Mouse (Mus musculus) B cell, adult (primary cell): ENCODE data around the gene Platr17. TPM values are rescaled to one million over a fixed set of nuclear protein-coding genes. Genes with fewer than 3 reads are reported as not detected.

Source experiments
- total RNA-seq: library from RNA; stranded (reverse); gene quantifications from 4 replicates; pipeline ENCODE4 v1.2.4, GENCODE M21; 2023; ENCODE audit not compliant: inconsistent age

Gene Platr17
- 0.90 to 0.93 TPM in 2 of 4 replicates, not detected in the others for total RNA-seq

DNA sequence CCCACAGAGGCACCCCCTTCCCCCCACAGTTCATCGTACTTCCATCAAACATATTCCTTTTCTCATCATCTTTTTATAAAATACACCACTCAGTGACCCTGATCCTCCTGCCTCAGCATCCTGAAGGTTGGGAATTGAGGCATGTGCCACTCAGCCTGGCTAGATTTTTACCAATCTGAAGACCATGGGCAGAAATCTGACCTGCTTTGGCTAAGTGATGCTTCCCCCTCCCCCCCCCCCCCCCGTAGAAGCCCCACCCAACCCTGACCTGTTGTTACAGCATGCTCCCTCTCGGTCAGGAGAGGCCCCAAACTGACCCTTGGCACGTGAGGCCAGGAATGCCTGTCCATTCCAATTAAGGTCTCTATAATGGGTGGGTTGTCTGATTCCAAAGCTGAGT is at the start of gene Platr17:
Gene Platr17 (plus strand): TSS at position 301 of the 400 bp plus-strand sequence.

DNA sequence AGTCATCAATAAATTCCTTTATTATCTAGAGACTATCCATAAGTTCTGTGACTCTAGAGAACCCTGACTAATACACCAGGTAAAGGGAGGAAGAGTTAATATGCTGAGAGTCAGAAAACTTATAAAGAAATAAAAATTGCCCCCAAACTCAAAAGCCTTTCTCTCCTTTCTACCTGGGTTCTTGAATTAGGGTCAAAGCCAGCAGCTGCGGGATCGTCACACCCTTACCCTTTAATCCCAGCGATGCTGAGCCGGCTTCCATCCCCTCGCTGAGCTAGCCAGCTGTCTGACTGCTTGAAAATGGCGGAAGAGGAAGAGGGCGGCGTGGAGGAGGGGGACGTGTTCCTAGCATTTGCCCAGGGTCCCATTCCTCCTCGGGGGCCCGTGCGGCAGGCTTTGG is 31.4 kb upstream of the Platr17 start, which contains the start of gene Gm7029:
Gene Gm7029 (plus strand): TSS at position 301 of the 400 bp plus-strand sequence.

DNA sequence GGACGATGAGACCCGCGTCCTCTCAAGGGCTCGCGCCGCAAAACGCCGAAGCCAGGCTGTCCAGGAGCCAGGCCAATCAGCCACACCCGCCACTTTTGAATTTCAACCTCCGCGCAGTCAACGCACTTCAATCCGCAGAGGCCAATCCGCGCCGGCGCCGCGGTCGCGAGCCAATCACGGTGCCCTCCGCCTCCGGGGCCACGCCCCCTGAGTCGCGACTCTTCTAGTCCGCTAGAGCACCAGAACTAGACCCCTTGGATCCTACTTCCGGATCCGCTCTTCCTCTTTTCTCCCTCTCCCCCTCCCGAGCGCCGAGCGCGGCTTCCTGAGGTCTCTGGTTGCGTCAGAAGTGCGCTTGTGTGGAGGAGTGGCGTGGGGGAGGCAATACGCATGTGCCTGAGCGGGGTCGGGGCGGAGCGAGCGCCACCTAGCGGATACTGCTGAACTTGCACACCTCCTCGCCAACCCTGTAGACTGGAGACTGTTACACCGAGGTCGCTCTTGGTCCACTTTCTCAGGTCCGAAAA is 14.3 kb upstream of the Platr17 start, which contains the start of gene Kifc1:
Gene Kifc1 (minus strand): TSS at position 129 of the 527 bp plus-strand sequence.

DNA sequence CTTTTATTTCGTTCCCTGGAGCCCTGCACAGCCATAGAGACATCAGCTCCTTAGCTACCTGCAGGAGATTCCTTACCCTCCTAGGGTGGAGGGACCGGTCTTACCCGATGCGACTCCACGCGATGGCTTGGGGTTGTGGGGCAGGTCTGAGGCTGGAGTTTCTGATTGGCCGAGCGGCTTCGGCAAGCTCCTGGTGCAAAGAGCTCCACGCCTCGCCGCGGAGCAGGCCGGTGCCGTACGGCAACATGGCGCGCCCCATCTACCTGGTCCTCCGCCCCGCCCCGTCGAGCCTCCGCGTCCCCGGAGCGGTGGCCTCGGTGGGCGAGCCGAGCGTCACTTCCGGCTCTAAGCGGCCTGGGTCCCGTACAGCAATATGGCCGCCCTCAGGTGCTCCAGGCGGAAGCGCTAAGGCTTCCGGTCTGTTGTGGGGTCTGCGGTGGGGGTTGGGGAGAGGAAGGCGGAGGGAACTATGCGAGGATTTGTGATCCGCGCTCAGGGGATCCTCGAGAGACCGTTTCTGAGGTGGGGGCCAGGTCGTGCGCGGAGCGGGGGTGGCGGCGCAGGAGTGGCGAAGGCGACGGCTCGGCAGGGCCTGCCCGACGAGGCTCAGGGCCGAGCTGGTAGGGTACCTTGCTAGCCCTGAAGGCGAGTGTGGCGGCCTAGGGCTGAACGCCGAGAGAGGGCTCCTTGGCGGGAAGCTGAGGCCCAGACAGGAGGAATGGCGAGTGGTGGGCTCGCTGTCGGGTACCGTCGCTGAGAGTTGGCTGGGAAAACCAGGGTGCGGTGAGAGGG is 4.3 kb downstream of the Platr17 start, which contains the start of gene Daxx:
Gene Daxx (plus strand): TSS at position 338 of the 792 bp plus-strand sequence.

DNA sequence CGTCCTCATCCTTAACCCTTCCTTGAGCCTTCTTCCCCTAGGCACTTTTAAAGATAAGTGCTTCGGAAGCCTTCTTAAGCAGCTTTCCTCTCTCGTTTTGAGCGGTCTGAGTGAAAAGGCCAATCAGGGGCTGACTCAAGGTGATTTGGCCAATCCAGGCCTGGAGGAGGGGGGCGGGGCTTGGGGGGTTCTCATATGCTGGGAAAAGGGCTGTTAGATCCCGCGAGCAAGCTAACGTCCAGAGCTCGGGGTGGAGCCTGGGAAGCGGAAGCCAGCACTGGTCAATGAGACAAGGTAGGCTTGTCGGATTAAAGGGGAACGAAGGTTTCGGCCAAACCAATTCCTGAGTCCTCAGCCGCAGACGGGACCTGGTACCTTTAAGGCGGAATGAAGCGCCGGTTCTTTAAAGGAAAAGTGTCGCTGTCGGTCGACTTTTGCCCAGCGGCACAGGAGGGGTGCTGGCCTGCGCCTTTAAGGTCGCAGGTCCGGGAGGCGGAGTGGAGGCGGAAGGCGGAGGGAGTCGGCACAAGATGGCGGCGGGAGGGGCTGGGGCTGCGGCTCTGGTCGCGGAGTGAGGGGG is 10.8 kb downstream of the Platr17 start, which contains the start of the genes Tapbp and Zbtb22:
Gene Tapbp (plus strand): TSS at position 229 of the 580 bp plus-strand sequence.
Gene Zbtb22 (plus strand): TSS at position 234 of the 580 bp plus-strand sequence.

DNA sequence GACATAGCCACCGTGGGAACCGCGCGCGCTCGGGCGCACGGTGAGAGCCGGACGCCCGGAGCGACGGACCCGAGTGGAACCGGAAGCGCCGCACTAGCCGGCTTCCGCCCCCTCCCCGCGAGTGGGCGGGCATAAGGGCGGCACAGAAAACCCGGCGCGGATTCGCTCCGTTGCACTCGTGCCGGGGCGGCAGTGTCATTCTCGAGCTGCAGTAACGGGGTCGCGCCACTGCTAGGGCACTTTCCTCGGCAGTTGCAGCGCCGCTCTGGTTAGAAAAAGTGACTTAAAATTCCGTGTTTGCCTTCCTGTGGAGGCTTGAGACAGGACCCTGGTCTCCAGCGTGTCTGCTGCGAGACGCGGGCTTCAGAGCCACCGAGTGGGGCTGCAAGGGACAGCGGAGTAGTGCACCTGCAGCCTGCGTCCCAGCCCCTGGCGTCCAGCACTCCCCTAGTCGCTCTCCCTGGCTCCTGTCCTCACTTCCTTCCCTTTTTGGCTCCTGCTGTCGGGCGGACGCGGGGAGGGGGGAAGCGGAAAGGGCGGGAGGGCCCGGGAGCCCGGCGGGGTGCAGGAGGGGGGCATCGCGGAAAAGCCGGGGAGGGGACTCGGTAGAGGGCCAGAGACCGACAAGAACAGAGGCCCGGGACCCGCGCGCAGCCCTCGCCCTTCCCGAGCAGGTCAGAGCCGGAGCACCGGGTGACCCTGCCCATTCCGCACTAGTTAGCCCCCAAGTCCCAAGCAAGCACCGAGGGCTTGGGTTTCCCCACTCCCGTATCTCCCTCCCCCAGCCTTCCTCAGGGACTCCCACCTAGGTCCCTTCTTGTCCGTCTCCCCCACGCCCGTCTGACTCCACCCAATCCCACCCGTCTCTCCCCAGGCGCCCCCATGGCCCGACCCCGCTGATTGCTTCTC is 24.7 kb downstream of the Platr17 start, which contains the start of gene Rgl2:
Gene Rgl2 (plus strand): TSS at position 173 of the 909 bp plus-strand sequence.

DNA sequence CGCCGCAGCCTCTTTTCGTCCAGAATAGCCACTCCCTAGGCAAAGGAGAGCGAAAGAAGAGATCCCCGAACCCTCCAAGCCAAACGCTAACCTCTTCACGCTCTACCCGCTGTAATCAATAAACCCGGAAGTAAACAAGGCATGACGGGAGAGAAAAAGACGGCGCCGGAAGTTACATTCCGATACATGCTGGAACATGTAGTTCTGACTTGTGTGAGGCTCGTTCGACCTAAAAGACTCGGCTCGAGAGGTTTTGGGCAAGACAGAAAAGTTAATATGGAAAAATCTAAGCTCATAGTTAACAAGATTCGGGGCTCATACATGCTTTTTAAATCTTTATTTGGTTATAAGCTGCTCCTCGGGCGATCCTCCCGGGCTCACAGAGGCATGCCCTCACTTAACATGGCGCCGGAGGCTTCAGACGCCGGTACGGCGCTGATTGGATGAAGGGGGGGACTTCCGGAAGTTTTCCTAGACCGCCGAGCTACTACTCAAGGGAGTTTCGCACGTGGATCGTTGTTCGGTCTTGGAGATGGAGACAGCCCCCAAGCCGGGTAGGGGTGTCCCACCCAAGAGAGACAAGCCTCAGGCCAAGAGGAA is 35.4 kb downstream of the Platr17 start, which contains the start of the genes Pfdn6 and Wdr46:
Gene Pfdn6 (minus strand): TSS at position 138 of the 600 bp plus-strand sequence.
Gene Wdr46 (plus strand): TSS at position 455 of the 600 bp plus-strand sequence.

DNA sequence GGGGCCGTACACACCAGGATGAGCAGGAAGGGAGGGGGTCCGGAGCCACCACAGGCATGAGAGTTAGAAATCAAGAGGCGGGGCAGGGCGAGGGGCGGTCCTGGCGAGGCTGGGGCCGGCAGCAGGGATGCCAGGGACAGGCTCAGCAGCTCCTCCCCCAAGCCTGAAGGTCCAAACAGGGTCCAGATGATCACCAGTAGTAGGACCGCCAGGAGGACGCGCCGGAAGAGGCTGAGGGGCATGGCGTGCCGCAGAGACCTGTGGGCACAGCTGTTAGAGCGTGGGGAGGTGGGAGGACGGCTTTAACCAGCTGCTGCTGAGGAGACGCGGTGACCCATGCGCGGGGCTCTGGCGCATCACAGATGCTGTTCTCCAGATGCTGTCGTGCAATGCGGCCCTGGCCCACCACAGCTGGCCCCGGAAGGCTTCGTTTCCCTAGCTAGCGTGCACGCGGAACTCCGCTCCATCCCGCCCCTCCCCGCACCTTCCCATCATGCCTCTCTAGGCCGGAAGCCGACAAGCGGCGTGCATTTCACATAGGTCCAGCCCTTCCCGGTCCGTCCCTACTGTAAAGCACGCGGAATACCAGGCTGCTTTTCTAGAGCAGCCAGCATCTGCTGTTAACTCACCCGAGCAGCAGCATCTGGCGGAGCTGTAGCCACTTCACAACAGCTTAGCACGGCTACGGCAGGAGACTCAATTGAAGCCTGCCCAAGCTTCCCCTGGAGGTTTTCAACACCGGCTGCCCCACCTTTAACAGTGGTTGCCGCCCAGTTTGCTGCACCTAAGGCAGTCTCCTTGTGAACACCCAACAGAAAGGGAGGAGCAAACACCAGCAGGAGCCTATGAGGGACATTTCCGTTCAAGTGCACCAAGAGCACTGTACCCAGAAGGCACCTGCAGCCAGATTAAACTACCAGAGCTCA is 46.3 kb downstream of the Platr17 start, which contains the start of gene B3galt4:
Gene B3galt4 (minus strand): TSS at position 468 of the 926 bp plus-strand sequence.

DNA sequence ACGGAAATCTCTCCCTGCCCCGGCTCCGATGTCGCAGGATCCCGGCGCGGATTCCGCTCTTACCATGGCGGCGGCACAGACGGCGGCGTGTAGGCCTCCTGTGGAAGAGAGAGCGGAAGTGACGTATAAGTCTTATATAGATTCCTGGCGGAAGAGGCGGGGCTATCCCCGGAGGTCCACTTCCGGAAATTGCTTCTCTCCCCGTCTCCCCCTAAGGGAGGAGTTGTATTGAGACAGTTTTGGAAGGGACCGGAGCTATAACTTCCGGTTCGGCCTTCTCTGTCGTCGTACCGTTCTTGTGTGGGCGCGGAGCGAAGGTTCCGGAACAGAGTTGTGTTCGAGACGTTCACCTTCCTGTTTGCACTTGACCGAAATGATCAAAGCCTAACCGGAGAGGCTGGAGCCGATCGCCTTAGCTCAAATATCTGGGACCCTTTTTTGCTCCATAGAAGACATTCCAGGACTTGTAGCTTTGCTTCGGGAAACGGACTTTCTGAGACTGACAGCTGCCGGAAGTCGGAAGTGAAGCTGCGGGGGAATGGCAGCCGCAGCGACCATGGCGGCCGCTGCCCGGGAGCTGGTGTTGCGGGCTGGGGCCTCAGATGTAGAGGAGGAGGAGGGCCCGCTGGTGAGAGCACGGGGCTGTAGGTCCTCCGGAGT is 50.8 kb downstream of the Platr17 start, which contains the start of the genes Vps52 and Rps18:
Gene Vps52 (plus strand): TSS at position 258 of the 660 bp plus-strand sequence.
Gene Rps18 (minus strand): TSS at position 447 of the 660 bp plus-strand sequence.

Other genes starting within 250 kb of the Platr17 start
- 356 to 376 TPM (median 371 TPM) in 4 replicates for gene Hnrnpm, start 218.3 kb upstream of the Platr17 start, total RNA-seq
- gene March2, start 186.5 kb upstream of the Platr17 start, total RNA-seq, result 45.6 to 49.2 TPM (median 46.3 TPM) in 4 replicates
- 205 to 231 TPM (median 213 TPM) in 4 replicates for gene Rab11b, start 144.6 kb upstream of the Platr17 start, total RNA-seq
- gene Angptl4, start 123.3 kb upstream of the Platr17 start, total RNA-seq, result 0.24 to 1.2 TPM (median 0.64 TPM) in 4 replicates
- 1.9 to 3.7 TPM (median 2.4 TPM) in 4 replicates for gene Kank3, start 94.6 kb upstream of the Platr17 start, total RNA-seq
- gene Rps28, start 80.6 kb upstream of the Platr17 start, total RNA-seq, result 3,373 to 3,666 TPM (median 3,453 TPM) in 4 replicates
- gene Ndufa7, start 80.6 kb upstream of the Platr17 start, total RNA-seq, result 144 to 160 TPM (median 152 TPM) in 4 replicates
- gene Cd320, start 62.0 kb upstream of the Platr17 start, total RNA-seq, result 6.1 to 11.2 TPM (median 7.1 TPM) in 4 replicates
- gene Gm7029, start 31.3 kb upstream of the Platr17 start, total RNA-seq, result not detected in 4 replicates
- gene Kifc1, start 14.5 kb upstream of the Platr17 start, total RNA-seq, result 3.7 to 6.1 TPM (median 5.8 TPM) in 4 replicates
- gene Daxx, start 4.3 kb downstream of the Platr17 start, total RNA-seq, result 43.5 to 64.5 TPM (median 57.8 TPM) in 4 replicates
- 459 to 514 TPM (median 471 TPM) in 4 replicates for gene Tapbp, start 10.8 kb downstream of the Platr17 start, total RNA-seq
- 34.8 to 43.8 TPM (median 42.1 TPM) in 4 replicates for gene Zbtb22, start 10.8 kb downstream of the Platr17 start, total RNA-seq
- gene Rgl2, start 24.4 kb downstream of the Platr17 start, total RNA-seq, result 181 to 200 TPM (median 191 TPM) in 4 replicates
- gene Pfdn6, start 35.2 kb downstream of the Platr17 start, total RNA-seq, result 48.8 to 71.2 TPM (median 65.7 TPM) in 4 replicates
- 37.2 to 41.1 TPM (median 38.8 TPM) in 4 replicates for gene Wdr46, start 35.5 kb downstream of the Platr17 start, total RNA-seq
- 4.6 to 6.3 TPM (median 6.0 TPM) in 4 replicates for gene B3galt4, start 46.4 kb downstream of the Platr17 start, total RNA-seq
- 84.3 to 90.2 TPM (median 84.9 TPM) in 4 replicates for gene Vps52, start 50.7 kb downstream of the Platr17 start, total RNA-seq
- gene Rps18, start 50.9 kb downstream of the Platr17 start, total RNA-seq, result 1,477 to 1,581 TPM (median 1,522 TPM) in 4 replicates
- gene H2-K1, start 95.2 kb downstream of the Platr17 start, total RNA-seq, result 2,828 to 3,180 TPM (median 3,118 TPM) in 4 replicates
- gene Ring1, start 119.5 kb downstream of the Platr17 start, total RNA-seq, result 37.0 to 44.6 TPM (median 37.7 TPM) in 4 replicates
- gene H2-Ke6, start 122.9 kb downstream of the Platr17 start, total RNA-seq, result 116 to 159 TPM (median 139 TPM) in 4 replicates
- 76.7 to 88.4 TPM (median 86.4 TPM) in 4 replicates for gene Slc39a7, start 126.5 kb downstream of the Platr17 start, total RNA-seq
- gene Rxrb, start 126.7 kb downstream of the Platr17 start, total RNA-seq, result 108 to 117 TPM (median 111 TPM) in 4 replicates
- 5.6 to 8.4 TPM (median 6.7 TPM) in 4 replicates for gene Col11a2, start 134.3 kb downstream of the Platr17 start, total RNA-seq
- gene H2-Oa, start 187.2 kb downstream of the Platr17 start, total RNA-seq, result 197 to 229 TPM (median 217 TPM) in 4 replicates
- 618 to 656 TPM (median 649 TPM) in 4 replicates for gene H2-DMa, start 214.4 kb downstream of the Platr17 start, total RNA-seq
- 428 to 472 TPM (median 457 TPM) in 4 replicates for gene Brd2, start 217.5 kb downstream of the Platr17 start, total RNA-seq
- gene H2-DMb2, start 238.2 kb downstream of the Platr17 start, total RNA-seq, result 1,549 to 1,567 TPM (median 1,559 TPM) in 4 replicates
- gene H2-DMb1, start 247.9 kb downstream of the Platr17 start, total RNA-seq, result 652 to 777 TPM (median 691 TPM) in 4 replicates